Mouse (Mus musculus): ENCODE measurements around the gene Slc9a8. TPM values are rescaled to one million over a fixed set of nuclear protein-coding genes. Genes with fewer than 3 reads are reported as not detected.

Gene Slc9a8
- total and polyA plus RNA-seq, 2 experiments = 14.9 to 34.2 TPM

DNA sequence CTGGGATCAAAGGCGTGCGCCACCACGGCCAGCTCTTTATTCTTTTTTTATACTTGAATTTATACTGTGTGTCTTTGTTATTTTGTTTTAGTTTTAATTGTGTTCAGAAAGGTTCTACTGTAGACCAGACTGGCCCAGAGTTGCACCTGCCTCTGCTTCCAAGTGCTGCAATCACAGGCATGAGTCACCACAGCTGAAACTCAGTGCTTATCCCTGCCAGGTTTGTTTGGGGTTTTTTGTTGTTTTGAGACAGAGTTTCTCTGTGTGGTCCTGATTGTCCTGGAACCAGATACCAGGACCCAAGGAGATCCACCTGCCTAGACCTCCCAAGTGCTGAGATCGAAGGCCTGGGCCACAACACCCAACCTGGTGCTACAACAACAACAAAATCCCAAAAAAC lies 87.1 kb downstream of the Slc9a8 start:
- H3K27ac ChIP-seq (replicated peaks; ENCODE audit: insufficient read depth, low read depth, low read length) = no peak overlapping the region
- H3K36me3 ChIP-seq (ENCODE audit: control insufficient read depth, insufficient read depth, low read length) = peaks cover 49% of the 10 kb centered on the region
- H3K79me2 ChIP-seq (ENCODE audit: control insufficient read depth, insufficient read depth, low read length) = peaks cover 35% of the 10 kb centered on the region; the same call in 1 of the 2 replicates
- WGBS = 92% methylated on average over 4 of the region's 4 CpGs
- no peak for TF ChIP-seq POLR2A (IDR thresholded peaks at IDR 0.05; ENCODE audit: extremely low read depth, insufficient read depth, low read length)
- no peak for TF ChIP-seq CTCF (IDR thresholded peaks at IDR 0.05; ENCODE audit: low read depth, low read length)
- no peak overlapping the region for H3K9ac ChIP-seq (ENCODE audit: low read depth, low read length)
- DNase-seq (ENCODE audit: extremely low read depth, low read depth, low spot score) = no peak
- H3K4me3 ChIP-seq (ENCODE audit: insufficient read depth, low read depth, low read length) = no peak overlapping the region
- H3K4me1 ChIP-seq (ENCODE audit: control insufficient read depth, insufficient read depth, low read length) = peaks cover 16% of the 10 kb centered on the region
- H3K27me3 ChIP-seq (ENCODE audit: control insufficient read depth, insufficient read depth, low read length) = no peaks in the 10 kb centered on the region

DNA sequence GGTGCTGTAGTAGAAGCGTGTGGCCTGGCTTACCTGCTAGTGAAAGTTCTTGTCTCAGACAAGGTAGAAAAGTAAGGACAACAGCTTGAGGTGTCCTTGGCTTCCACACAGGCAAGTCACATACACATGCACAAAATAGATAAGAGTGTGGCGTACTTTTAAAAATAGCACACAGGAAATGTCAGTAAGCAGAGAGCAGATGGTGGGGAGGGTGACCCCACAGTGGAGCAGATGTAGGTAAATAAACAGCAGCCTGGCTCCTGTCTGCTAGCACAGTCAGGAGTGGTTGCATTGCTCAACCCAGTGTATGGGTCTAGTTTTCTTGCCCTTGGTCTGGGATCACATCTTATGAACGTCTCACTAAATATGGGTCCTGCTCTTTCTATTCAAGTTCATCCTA lies 89.0 kb downstream of the Slc9a8 start:
- Histone ChIP-seq H3K4me1 (ENCODE audit: control insufficient read depth, insufficient read depth, low read length) (peaks cover 6% of the 10 kb centered on the region; the same call in 1 of the 2 replicates), H3K36me3 (ENCODE audit: control insufficient read depth, insufficient read depth, low read length) (peaks cover 62% of the 10 kb centered on the region), H3K27ac (replicated peaks; ENCODE audit: insufficient read depth, low read depth, low read length) (no peak overlapping the region), H3K9ac (ENCODE audit: low read depth, low read length) (no peak overlapping the region), H3K27me3 (ENCODE audit: control insufficient read depth, insufficient read depth, low read length) (no peaks in the 10 kb centered on the region), H3K79me2 (ENCODE audit: control insufficient read depth, insufficient read depth, low read length) (peaks cover 25% of the 10 kb centered on the region; the same call in 1 of the 2 replicates), H3K4me3 (ENCODE audit: insufficient read depth, low read depth, low read length) (no peak overlapping the region)
- WGBS = 63% methylated on average over 3 of the region's 3 CpGs
- no peak for TF ChIP-seq POLR2A (IDR thresholded peaks at IDR 0.05; ENCODE audit: extremely low read depth, insufficient read depth, low read length)
- DNase-seq (ENCODE audit: extremely low read depth, low read depth, low spot score) = no peak

DNA sequence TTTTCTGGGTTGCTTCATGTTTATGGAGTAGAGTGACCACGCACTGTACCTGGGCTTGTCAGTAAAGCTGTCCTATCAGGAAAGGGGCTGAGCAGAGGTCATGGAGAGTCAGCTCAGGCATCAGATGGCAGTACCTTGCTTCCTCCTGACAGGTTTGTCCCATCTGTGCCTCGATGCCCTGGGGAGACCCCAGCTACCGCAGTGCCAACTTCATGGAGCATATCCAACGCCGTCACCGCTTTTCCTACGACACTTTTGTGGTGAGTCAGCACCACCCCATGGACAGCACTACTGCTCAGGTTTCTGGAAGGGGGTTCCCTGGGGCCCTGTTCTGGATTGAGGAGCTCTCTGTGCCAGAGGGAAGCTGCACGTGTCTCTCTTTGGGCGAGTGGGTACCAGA lies 90.9 kb downstream of the Slc9a8 start:
- H3K36me3 ChIP-seq (ENCODE audit: control insufficient read depth, insufficient read depth, low read length) = peaks cover 69% of the 10 kb centered on the region
- no peak for TF ChIP-seq POLR2A (IDR thresholded peaks at IDR 0.05; ENCODE audit: extremely low read depth, insufficient read depth, low read length)
- no peak for TF ChIP-seq CTCF (IDR thresholded peaks at IDR 0.05; ENCODE audit: low read depth, low read length)
- WGBS = 94% methylated on average over 9 of the region's 9 CpGs
- H3K79me2 ChIP-seq (ENCODE audit: control insufficient read depth, insufficient read depth, low read length) = peaks cover 10% of the 10 kb centered on the region; the same call in 1 of the 2 replicates
- peaks cover 2% of the 10 kb centered on the region; the same call in 1 of the 2 replicates for H3K4me1 ChIP-seq (ENCODE audit: control insufficient read depth, insufficient read depth, low read length)
- H3K27ac ChIP-seq (replicated peaks; ENCODE audit: insufficient read depth, low read depth, low read length) = no peak overlapping the region
- no peak overlapping the region for H3K4me3 ChIP-seq (ENCODE audit: insufficient read depth, low read depth, low read length)
- H3K9ac ChIP-seq (ENCODE audit: low read depth, low read length) = no peak overlapping the region
- no peak for DNase-seq (ENCODE audit: extremely low read depth, low read depth, low spot score)
- no peaks in the 10 kb centered on the region for H3K27me3 ChIP-seq (ENCODE audit: control insufficient read depth, insufficient read depth, low read length)

DNA sequence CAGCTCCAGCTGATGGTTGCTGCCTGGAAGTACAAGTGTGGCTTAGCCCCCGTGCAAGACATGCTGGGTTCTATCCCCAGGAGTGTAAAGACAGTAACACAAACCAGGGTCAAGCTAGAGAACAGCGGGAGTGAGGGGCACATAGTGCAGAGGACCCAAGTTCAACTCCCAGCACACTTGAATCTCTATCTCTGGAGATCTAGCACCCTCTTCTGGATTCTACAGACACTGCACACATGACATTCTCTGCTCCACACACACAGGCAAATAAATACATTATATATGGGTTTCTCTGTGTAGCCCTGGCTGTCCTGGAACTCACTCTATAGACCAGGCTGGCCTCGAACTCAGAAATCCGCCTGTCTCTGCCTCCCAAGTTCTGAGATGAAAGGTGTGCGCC lies 91.5 kb downstream of the Slc9a8 start:
- no peak overlapping the region for H3K27ac ChIP-seq (replicated peaks; ENCODE audit: insufficient read depth, low read depth, low read length)
- H3K27me3 ChIP-seq (ENCODE audit: control insufficient read depth, insufficient read depth, low read length) = no peaks in the 10 kb centered on the region
- H3K79me2 ChIP-seq (ENCODE audit: control insufficient read depth, insufficient read depth, low read length) = peaks cover 5% of the 10 kb centered on the region; the same call in 1 of the 2 replicates
- H3K9ac ChIP-seq (ENCODE audit: low read depth, low read length) = no peak overlapping the region
- TF ChIP-seq POLR2A (IDR thresholded peaks at IDR 0.05; ENCODE audit: extremely low read depth, insufficient read depth, low read length) (no peak), CTCF (IDR thresholded peaks at IDR 0.05; ENCODE audit: low read depth, low read length) (0 out of 2 replicates have a peak, but pooled peaks have one; percentile 5)
- DNase-seq (ENCODE audit: extremely low read depth, low read depth, low spot score) = no peak
- WGBS = 90% methylated on average over 5 of the region's 5 CpGs
- H3K4me3 ChIP-seq (ENCODE audit: insufficient read depth, low read depth, low read length) = no peak overlapping the region
- peaks cover 2% of the 10 kb centered on the region; the same call in 1 of the 2 replicates for H3K4me1 ChIP-seq (ENCODE audit: control insufficient read depth, insufficient read depth, low read length)
- peaks cover 67% of the 10 kb centered on the region for H3K36me3 ChIP-seq (ENCODE audit: control insufficient read depth, insufficient read depth, low read length)

DNA sequence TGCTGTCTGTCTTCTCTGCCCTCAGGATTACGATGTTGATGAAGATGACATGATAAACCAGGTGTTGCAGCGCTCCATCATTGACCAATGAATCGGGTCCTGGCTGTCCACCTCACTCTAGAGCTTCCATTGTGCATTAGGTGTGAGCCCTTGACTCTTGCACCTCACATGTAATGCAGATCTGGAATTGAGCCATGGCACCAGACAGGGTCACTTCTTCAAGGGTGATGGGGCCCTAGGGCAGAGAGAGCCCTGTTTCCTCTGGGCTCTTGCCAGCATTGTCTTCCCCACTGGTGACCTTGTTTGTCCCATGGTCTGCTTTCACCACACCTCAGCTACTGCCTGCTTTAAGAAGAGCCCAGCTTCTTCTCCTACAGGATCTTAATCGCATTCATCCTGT lies 93.1 kb downstream of the Slc9a8 start:
- Histone ChIP-seq H3K36me3 (ENCODE audit: control insufficient read depth, insufficient read depth, low read length) (peaks cover 55% of the 10 kb centered on the region), H3K79me2 (ENCODE audit: control insufficient read depth, insufficient read depth, low read length) (0 out of 2 replicates have a peak, but pooled peaks cover under 1% of the 10 kb centered on the region), H3K27ac (replicated peaks; ENCODE audit: insufficient read depth, low read depth, low read length) (no peak overlapping the region), H3K27me3 (ENCODE audit: control insufficient read depth, insufficient read depth, low read length) (no peaks in the 10 kb centered on the region), H3K4me1 (ENCODE audit: control insufficient read depth, insufficient read depth, low read length) (peaks cover 2% of the 10 kb centered on the region; the same call in 1 of the 2 replicates), H3K9ac (ENCODE audit: low read depth, low read length) (no peak overlapping the region), H3K4me3 (ENCODE audit: insufficient read depth, low read depth, low read length) (no peak overlapping the region)
- TF ChIP-seq CTCF (IDR thresholded peaks at IDR 0.05; ENCODE audit: low read depth, low read length) (no peak), POLR2A (IDR thresholded peaks at IDR 0.05; ENCODE audit: extremely low read depth, insufficient read depth, low read length) (no peak)
- DNase-seq (ENCODE audit: extremely low read depth, low read depth, low spot score) = no peak
- WGBS = 93% methylated on average over 4 of the region's 4 CpGs

DNA sequence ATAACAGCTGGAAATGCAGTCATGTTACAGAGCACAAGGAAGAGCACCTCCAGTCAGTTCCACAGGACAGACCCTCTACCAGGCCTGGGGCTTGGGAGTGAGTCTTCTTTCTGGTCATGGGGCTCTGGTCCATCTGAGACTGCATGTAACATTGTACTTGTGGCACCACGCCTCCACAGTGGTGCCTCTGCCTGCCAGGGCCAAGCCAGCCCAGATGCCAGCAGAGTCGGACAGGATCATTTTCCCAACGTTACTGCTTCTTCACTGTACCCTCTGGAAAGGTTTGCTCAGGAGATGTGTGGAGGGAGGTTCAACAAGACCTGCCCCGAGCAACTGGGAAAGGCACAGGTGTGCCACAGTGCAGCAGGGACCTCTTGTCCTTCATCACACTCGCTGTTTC lies 94.2 kb downstream of the Slc9a8 start:
- no peak overlapping the region for H3K9ac ChIP-seq (ENCODE audit: low read depth, low read length)
- TF ChIP-seq POLR2A (IDR thresholded peaks at IDR 0.05; ENCODE audit: extremely low read depth, insufficient read depth, low read length) (no peak), CTCF (IDR thresholded peaks at IDR 0.05; ENCODE audit: low read depth, low read length) (no peak)
- H3K27ac ChIP-seq (replicated peaks; ENCODE audit: insufficient read depth, low read depth, low read length) = no peak overlapping the region
- DNase-seq (ENCODE audit: extremely low read depth, low read depth, low spot score) = no peak
- no peaks in the 10 kb centered on the region for H3K79me2 ChIP-seq (ENCODE audit: control insufficient read depth, insufficient read depth, low read length)
- no peaks in the 10 kb centered on the region for H3K4me1 ChIP-seq (ENCODE audit: control insufficient read depth, insufficient read depth, low read length)
- no peak overlapping the region for H3K4me3 ChIP-seq (ENCODE audit: insufficient read depth, low read depth, low read length)
- 84% methylated on average over 5 of the region's 5 CpGs for WGBS
- H3K27me3 ChIP-seq (ENCODE audit: control insufficient read depth, insufficient read depth, low read length) = no peaks in the 10 kb centered on the region
- peaks cover 50% of the 10 kb centered on the region for H3K36me3 ChIP-seq (ENCODE audit: control insufficient read depth, insufficient read depth, low read length)

Data from liver, adult 2 months (tissue).